Mouse (Mus musculus) splenic B cell, adult 2 months (primary cell): ENCODE results near the gene Nsmf.
A peak's percentile ranks its signal among the peaks of the same experiment; 100 is the strongest.

Experiments used
- DNase-seq: peaks from one replicate; pipeline ENCODE4 v3.0.0-alpha.2; 2011; ENCODE audit warnings: low read depth, low spot score
- H3K27me3 ChIP-seq: 2 replicates; pipeline ENCODE4 v1.6.1; 2012; ENCODE audit warnings: mild to moderate bottlenecking, low read length, moderate library complexity, mixed read lengths; ENCODE audit not compliant: control insufficient read depth, poor library complexity, insufficient read depth, severe bottlenecking
- H3K36me3 ChIP-seq: 2 replicates; pipeline ENCODE4 v1.6.1; 2012; ENCODE audit warnings: mild to moderate bottlenecking, low read length, moderate library complexity, mixed read lengths; ENCODE audit not compliant: control insufficient read depth, poor library complexity, insufficient read depth, severe bottlenecking

Gene Nsmf

GRCm38 (mm10) chr2:25054221-25055067 is at the start of gene Nsmf:
Gene Nsmf, plus strand, starts transcription at chr2:25054355.
- H3K27me3 ChIP-seq: no peaks in the 10 kb centered on the region
- peaks cover 3% of the 10 kb centered on the region; the same call in 1 of the 2 replicates for H3K36me3 ChIP-seq
- peak; percentile 82 for DNase-seq

- DNase-seq: no peak
- H3K27me3 ChIP-seq: no peaks in the 10 kb centered on the region
- peaks cover 4% of the 10 kb centered on the region; the same call in 1 of the 2 replicates for H3K36me3 ChIP-seq
Observed at GRCm38 (mm10) chr2:25006767-25007166, 47.4 kb upstream of the Nsmf start.

- Histone ChIP-seq H3K27me3 (no peaks in the 10 kb centered on the region), H3K36me3 (peaks cover 2% of the 10 kb centered on the region; the same call in 1 of the 2 replicates)
- DNase-seq: peak; percentile 42
Observed at GRCm38 (mm10) chr2:25008250-25008649, 45.9 kb upstream of the Nsmf start.

DNA sequence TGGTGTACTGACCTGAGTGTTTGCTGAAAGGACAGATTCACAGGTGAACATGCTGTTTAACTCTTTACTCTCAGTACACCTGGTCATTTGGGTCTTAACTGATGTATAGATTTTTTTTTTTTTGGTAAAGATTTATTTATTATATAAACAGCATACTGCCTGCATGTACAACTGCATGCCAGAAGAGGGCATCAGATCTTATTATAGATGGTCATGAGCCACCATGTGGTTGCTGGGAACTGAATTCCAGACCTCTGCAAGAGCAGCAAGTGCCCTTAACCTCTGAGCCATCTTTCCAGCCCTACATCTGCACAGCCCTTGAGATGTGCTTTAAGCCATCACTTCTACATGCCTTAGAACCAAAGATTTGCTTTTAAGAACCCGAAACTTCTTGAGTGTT is 31.5 kb upstream of the Nsmf start:
- Histone ChIP-seq H3K36me3 (peaks cover 8% of the 10 kb centered on the region), H3K27me3 (no peaks in the 10 kb centered on the region)
- DNase-seq: peak; percentile 12

DNA sequence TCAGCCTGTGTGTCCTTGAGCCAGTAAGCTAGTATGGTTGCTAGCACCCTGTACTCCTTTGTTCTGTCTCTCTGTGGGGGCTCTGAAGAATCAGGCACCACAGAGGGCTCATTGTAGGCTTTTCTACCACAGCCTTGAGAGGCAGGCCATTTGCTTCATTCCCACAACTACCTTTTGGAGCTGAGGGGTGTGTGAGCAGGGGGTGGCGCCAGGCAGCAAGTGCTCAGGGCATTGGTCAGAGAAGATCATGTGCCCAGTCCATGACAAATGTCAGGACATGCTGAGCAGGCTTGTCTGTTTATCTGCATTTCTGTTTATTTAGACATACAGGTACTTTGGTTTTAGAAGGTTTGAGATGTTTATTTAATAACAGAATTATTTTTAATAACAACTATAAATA is 29.0 kb upstream of the Nsmf start:
- DNase-seq: no peak
- no peaks in the 10 kb centered on the region for H3K27me3 ChIP-seq

DNA sequence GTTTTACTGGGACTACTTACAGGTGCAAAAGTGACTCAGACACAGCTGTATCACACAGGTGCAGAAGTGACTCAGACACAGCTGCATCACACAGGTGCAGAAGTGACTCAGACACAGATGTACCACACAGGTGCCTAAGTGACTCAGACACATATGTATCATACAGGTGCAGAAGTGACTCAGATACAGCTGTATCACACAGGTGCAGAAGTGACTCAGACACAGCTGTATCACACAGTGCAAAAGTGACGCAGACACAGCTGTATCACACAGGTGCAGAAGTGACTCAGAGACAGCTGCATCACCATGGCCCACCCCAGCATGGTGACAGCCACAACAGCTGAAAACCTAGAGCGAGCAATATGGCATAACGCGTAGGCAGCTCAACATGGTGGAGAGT is 19.2 kb upstream of the Nsmf start:
- no peaks in the 10 kb centered on the region for H3K27me3 ChIP-seq
- H3K36me3 ChIP-seq: no peaks in the 10 kb centered on the region; the same call in 1 of the 2 replicates
- DNase-seq: no peak

More for the DNA sequence above, 29.0 kb upstream of the Nsmf start:
- H3K36me3 ChIP-seq: peaks cover 10% of the 10 kb centered on the region

DNA sequence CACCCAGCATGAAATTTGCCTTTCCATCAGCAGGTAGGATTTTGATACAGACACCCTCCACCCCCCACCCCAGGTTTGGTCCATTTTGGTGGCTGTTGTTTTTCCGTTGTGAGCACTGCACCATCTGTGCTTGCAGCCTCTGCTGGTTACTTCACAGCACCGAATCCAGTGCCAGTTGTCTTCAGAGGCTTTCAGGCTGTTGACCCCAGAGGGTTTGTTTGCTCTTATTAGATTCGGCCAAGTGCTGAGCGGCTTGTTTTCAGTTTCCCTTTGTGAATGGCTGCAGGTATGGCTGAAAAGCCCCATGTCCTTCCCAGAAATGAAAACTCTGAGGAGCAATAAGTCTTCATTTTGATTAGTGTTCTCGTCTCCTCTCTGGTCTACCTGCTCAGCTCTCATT is 14.1 kb upstream of the Nsmf start:
- Histone ChIP-seq H3K27me3 (no peaks in the 10 kb centered on the region), H3K36me3 (no peaks in the 10 kb centered on the region; the same call in 1 of the 2 replicates)
- DNase-seq: no peak

DNA sequence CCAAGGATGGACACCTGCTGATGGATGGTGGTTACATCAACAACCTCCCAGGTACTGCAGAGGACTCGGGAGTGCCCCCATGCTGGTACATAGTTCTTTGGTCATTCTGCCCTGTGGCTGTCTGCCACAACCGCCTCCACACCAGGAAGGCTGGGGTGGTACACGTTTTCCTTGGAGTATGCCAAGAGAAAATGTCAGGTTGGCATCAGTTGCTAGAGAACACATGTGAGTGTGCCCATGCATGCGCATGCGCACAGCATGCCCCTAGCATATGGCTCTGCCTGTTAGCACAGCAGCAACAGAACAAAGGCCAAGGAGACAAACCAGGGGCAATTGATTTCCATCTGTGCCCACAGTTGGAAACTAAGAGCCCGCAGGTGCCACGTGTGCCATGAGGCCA is 3.2 kb upstream of the Nsmf start:
- Histone ChIP-seq H3K36me3 (peaks cover 5% of the 10 kb centered on the region), H3K27me3 (no peaks in the 10 kb centered on the region)
- DNase-seq: no peak

DNA sequence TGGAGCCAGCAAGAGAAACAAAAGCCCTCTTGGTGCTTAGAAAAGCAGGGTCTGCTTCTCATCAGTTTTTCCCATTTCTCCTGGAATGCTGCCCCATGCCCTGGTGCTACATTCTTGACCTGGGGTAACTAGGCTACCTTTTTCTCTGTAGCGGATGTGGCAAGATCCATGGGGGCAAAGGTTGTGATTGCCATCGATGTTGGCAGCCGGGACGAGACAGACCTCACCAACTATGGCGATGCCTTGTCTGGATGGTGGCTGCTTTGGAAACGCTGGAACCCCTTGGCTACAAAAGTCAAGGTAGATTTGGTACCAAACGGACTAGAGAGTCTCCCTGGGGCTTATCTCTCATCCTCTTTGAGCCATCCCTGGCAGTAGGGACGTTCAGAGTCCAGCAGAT is 2.7 kb upstream of the Nsmf start:
- Histone ChIP-seq H3K27me3 (no peaks in the 10 kb centered on the region), H3K36me3 (peaks cover 3% of the 10 kb centered on the region; the same call in 1 of the 2 replicates)
- no peak for DNase-seq

DNA sequence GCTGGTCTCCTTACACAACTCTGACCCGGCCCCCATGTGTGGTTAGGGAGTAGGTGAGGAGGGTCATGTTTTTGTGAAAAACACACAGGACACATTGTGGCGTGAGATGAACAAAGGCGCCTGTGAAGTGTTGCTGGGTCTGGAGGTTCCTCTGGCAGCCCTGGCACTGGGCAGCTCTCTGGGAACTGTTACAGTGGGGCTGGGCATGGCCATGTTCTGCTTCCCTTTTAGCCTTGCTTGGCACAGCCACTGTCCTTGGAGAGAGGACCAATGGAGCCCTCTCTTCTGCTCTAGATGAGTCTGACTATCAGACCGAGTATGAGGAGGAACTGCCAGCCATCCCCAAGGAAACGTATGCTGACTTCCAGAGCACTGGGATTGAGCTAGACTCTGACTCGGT is 1.1 kb upstream of the Nsmf start:
- no peak for DNase-seq
- peaks cover 3% of the 10 kb centered on the region; the same call in 1 of the 2 replicates for H3K36me3 ChIP-seq
- no peaks in the 10 kb centered on the region for H3K27me3 ChIP-seq

DNA sequence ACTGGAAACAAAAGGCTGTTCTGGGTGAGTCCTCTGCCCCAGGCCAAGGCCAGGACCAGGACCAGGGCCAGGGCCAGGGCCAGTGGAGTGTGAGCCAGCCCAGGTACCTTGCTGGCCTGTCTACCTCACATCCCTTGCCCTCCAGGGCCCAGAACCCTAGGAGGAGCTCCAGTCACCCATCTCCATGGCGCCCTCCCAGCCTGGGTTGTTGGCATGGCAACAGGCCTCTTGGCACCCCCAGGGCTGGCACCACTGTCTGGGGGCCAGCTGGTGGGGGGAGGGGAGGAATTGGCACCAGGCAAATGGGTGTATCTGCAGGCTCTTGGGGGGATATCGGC is 882 bp downstream of the Nsmf start:
- Histone ChIP-seq H3K27me3 (no peaks in the 10 kb centered on the region), H3K36me3 (peaks cover 3% of the 10 kb centered on the region; the same call in 1 of the 2 replicates)
- DNase-seq: peak; percentile 18

GRCm38 (mm10) chr2:25055409-25056155 is 1.4 kb downstream of the Nsmf start:
- Histone ChIP-seq H3K27me3 (no peaks in the 10 kb centered on the region), H3K36me3 (peaks cover 3% of the 10 kb centered on the region; the same call in 1 of the 2 replicates)
- no peak for DNase-seq

DNA sequence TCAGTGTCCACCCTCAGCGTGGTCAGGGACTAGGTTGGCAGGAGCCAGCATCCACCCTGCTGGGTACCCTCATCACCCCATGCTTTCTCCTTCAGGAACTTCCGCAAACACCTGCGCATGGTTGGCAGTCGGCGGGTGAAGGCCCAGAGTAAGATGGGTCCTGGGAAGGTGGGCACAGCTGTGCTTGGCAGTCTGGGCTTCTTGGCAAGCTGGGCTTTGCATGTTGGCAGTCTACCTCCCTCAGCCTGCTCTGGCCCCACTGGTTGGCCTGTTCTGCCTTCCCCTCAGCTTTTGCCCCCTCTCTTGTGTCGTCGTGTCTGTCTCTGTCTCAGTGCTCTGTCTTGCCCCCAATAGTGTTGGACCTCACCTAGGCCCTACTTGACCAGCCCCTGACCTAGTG is 4.8 kb downstream of the Nsmf start:
- no peak for DNase-seq
- no peaks in the 10 kb centered on the region for H3K27me3 ChIP-seq
- no peaks in the 10 kb centered on the region for H3K36me3 ChIP-seq

DNA sequence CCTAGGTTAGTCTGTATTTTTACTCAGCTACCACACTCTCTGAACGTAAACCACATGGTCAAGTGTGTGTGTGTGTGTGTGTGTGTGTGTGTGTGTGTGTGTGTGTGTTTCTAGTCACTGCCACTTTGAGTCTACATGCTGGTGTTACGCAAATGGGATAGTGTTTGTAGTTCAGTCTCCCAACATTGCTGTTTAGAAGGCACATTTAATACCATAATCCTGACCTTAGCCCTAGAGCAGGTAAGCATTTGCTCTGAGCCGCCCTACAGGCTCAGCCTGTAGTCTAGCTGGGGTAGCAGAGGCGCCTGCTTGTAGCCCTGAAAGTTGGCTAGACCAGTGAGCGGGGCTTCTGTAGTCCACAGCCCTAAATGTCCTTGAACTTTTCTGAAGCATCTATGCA is 9.4 kb downstream of the Nsmf start:
- DNase-seq: no peak
- no peaks in the 10 kb centered on the region for H3K36me3 ChIP-seq
- no peaks in the 10 kb centered on the region for H3K27me3 ChIP-seq

DNA sequence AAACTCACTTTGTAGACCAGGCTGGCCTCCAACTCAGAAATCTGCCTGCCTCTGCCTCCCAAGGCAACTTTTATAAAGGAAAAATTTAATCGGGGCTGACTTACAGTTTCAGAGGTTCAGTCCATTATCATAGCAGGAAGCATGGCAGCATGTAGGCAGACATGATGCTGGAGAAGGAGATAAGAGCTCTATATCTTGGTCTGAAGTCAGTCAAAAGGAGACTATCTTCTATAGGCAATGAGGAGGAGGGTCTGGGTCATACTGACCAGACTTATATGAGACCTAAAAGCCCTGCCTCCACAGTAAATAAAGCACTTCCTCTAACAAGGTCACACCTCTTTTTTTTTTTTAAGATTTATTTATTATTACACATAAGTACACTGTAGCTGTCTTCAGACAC is 10.1 kb downstream of the Nsmf start:
- Histone ChIP-seq H3K27me3 (no peaks in the 10 kb centered on the region), H3K36me3 (no peaks in the 10 kb centered on the region)
- DNase-seq: no peak
